Mouse (Mus musculus) small intestine, adult 2 months (tissue): ENCODE data around the gene Adamts14.

Source experiments
- CTCF ChIP-seq: fragments of 200-500 bp; IDR thresholded peaks from 2 replicates; pipeline ENCODE4 v1.5.1; 2012; ENCODE audit warnings: low read depth, mild to moderate bottlenecking, control low read depth, inconsistent platforms, low read length, moderate library complexity, mixed read lengths; ENCODE audit not compliant: insufficient replicate concordance, insufficient read length; ENCODE audit errors: extremely low read depth
- POLR2A ChIP-seq: fragments of 200-500 bp; IDR thresholded peaks from 2 replicates; pipeline ENCODE4 v1.6.1; 2012; ENCODE audit warnings: low read depth, mild to moderate bottlenecking, control low read depth, inconsistent platforms, low read length, moderate library complexity

- TF ChIP-seq CTCF: no peak
- no peak for TF ChIP-seq POLR2A
Measured at GRCm38 (mm10) chr10:61277918-61278674, 4.9 kb upstream of the Adamts14 start.
